Mouse (Mus musculus): ENCODE data around the gene Stard7. TPM values are rescaled to one million over a fixed set of nuclear protein-coding genes. Genes with fewer than 3 reads are reported as not detected.

The Stard7 gene
- polyA plus RNA-seq, 1 experiment from 2014 or later = 88.7 TPM

DNA sequence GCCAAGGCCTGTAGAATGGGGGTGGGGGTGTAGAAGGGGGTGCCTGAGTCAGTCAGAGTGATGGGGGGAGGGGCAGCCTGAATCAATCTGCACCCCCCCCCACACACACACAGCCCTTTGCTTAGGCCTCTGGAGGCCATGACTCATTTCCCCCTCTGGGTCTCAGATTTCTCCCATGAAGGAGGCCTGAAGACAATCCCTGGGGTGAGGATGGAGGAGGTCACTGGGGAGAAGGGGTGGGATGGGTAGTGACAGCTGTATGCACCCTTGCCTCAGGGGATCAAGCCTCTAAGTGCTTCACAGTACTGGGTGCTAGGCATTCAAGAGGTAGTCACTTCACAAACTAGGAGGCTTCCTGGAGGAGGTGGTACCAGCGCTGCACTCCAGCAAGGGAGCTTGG lies 53.6 kb downstream of the Stard7 start:
- no peaks in the 10 kb centered on the region for H3K36me3 ChIP-seq (ENCODE audit: insufficient read depth)
- no peak overlapping the region for H3K27ac ChIP-seq (ENCODE audit: low read depth)
- H3K27me3 ChIP-seq (ENCODE audit: insufficient read depth, low read length) = no peaks in the 10 kb centered on the region
- H3K4me3 ChIP-seq (ENCODE audit: low read depth, low read length) = no peak overlapping the region
- H3K9ac ChIP-seq = no peak overlapping the region
- no peak for TF ChIP-seq CTCF (IDR thresholded peaks at IDR 0.05; ENCODE audit: low read depth)
- ATAC-seq (ENCODE audit: insufficient read depth) (no peak), DNase-seq (no peak)
- no peak overlapping the region for H3K4me2 ChIP-seq
- no peaks in the 10 kb centered on the region for H3K4me1 ChIP-seq (ENCODE audit: insufficient read depth)
- H3K9me3 ChIP-seq (ENCODE audit: low read depth, low read length) = no peaks in the 10 kb centered on the region
- WGBS = 86% methylated on average over 1 of the region's 1 CpGs

DNA sequence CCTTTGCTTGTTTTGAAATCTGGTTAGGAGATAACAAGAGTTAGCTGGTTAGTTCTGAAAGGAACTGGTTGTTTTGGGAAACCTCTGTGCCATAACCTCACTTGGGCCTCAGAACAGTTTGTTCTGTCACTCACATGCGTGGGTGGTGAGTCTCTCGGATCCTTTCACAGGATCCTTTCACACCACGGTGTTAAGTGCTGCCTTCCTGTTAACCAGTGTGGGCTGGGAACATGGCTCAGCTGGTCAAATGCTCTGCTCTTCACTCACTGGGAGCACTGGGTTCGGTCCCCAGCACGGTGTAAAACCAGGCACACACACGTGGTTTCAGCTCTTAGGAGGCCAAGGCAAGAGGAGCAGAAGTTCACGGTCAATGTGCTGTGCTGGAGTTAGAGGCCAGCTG lies 54.4 kb downstream of the Stard7 start:
- no peaks in the 10 kb centered on the region for H3K9me3 ChIP-seq (ENCODE audit: low read depth, low read length)
- H3K36me3 ChIP-seq (ENCODE audit: insufficient read depth) = no peaks in the 10 kb centered on the region
- no peaks in the 10 kb centered on the region for H3K27me3 ChIP-seq (ENCODE audit: insufficient read depth, low read length)
- no peak overlapping the region for H3K9ac ChIP-seq
- DNase-seq (no peak), ATAC-seq (ENCODE audit: insufficient read depth) (no peak)
- H3K4me2 ChIP-seq = no peak overlapping the region
- no peak for TF ChIP-seq CTCF (IDR thresholded peaks at IDR 0.05; ENCODE audit: low read depth)
- H3K4me3 ChIP-seq (ENCODE audit: low read depth, low read length) = no peak overlapping the region
- H3K27ac ChIP-seq (ENCODE audit: low read depth) = no peak overlapping the region
- H3K4me1 ChIP-seq (ENCODE audit: insufficient read depth) = no peaks in the 10 kb centered on the region
- 43% methylated on average over 7 of the region's 7 CpGs for WGBS

DNA sequence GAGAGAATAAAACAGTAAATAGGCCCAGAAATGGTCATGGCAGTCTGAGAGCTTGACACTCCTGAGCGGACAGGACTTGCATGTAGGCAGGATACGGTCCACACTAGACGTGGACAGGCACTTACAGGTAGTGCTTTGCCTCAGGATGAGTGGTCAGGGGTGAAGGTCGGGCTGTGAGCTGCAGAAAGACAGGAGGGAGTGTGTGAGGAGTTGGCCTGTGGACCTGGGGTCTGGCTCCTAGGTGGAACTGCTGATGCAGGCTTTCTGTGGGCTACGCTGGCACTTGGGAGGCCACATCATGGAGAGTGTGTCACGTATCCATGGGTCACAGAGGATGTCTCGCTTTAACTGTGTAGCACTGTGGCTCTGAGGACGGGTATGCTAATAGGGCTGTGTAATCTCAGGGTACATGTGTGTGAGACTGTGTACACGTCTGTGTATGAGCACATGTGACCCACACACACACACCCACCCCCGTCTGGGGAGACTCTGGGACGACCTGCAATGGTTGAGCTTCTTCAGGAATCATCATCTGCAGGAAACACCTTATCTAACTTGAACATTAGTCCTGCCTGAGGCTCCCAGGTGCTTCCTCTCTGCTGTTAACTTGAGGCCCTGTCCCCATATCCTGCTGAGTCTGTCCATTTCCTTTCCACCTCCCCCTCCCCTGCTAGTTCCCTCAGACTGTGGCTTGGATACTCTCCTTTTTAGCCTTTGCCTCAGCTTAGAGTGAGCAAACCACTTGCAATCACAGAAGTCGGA lies 58.3 kb downstream of the Stard7 start:
- no peak overlapping the region; the same call in 1 of the 2 replicates for H3K9ac ChIP-seq
- H3K4me2 ChIP-seq = no peak overlapping the region
- DNase-seq (peak; percentile 51), ATAC-seq (ENCODE audit: insufficient read depth) (peak; percentile 80; the same call in 1 of the 2 replicates)
- H3K27me3 ChIP-seq (ENCODE audit: insufficient read depth, low read length) = no peaks in the 10 kb centered on the region
- H3K27ac ChIP-seq (ENCODE audit: low read depth) = peak overlapping the region; percentile 69
- no peak overlapping the region for H3K4me3 ChIP-seq (ENCODE audit: low read depth, low read length)
- H3K9me3 ChIP-seq (ENCODE audit: low read depth, low read length) = no peaks in the 10 kb centered on the region
- H3K4me1 ChIP-seq (ENCODE audit: insufficient read depth) = no peaks in the 10 kb centered on the region
- WGBS = 57% methylated on average over 12 of the region's 12 CpGs
- H3K36me3 ChIP-seq (ENCODE audit: insufficient read depth) = no peaks in the 10 kb centered on the region
- TF ChIP-seq CTCF (IDR thresholded peaks at IDR 0.05; ENCODE audit: low read depth) = no peak

GRCm38 (mm10) chr2:127332807-127333570 lies 63.0 kb downstream of the Stard7 start:
- WGBS = 69% methylated on average over 14 of the region's 14 CpGs
- TF ChIP-seq CTCF (IDR thresholded peaks at IDR 0.05; ENCODE audit: low read depth) = no peak

DNA sequence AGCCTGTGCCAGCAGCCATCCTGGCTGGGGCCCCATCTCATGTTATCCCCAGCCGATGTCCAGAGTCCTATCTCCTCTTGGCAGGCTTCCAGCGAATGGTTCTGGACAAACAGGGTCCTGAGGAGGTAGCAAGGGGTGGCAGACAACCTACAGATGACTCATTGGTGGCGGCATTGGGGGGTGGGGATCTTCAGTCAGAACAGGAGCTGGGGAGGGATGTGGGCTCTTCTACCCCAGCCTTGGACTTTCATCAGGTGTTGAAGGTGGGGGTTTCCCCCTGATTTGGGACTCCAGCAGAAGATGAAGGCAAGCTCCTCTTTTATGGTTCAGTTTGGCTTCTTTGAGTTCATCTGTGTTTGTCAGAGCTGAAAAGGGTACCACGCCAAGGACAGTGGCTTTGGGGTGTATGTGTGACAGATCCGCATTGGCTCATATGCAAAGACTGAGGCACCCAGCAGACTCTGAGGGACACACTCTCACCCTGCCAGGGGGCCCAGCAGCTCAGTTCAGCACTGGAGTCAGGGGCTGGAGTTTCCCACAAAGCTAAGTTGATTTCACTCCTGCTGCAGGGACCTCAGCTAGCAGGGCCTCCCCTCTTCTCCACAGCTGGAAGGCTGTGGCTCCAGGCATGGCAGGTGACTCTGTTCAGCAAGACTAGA lies 64.1 kb downstream of the Stard7 start:
- Histone ChIP-seq H3K9ac (no peak overlapping the region), H3K4me3 (ENCODE audit: low read depth, low read length) (no peak overlapping the region), H3K4me2 (no peak overlapping the region), H3K36me3 (ENCODE audit: insufficient read depth) (0 out of 2 replicates have a peak, but pooled peaks cover 2% of the 10 kb centered on the region), H3K4me1 (ENCODE audit: insufficient read depth) (no peaks in the 10 kb centered on the region), H3K9me3 (ENCODE audit: low read depth, low read length) (no peaks in the 10 kb centered on the region), H3K27me3 (ENCODE audit: insufficient read depth, low read length) (peaks cover 20% of the 10 kb centered on the region), H3K27ac (ENCODE audit: low read depth) (no peak overlapping the region)
- ATAC-seq (ENCODE audit: insufficient read depth) = no peak
- TF ChIP-seq CTCF (IDR thresholded peaks at IDR 0.05; ENCODE audit: low read depth) = no peak
- peak; percentile 17 for DNase-seq
- WGBS = 58% methylated on average over 5 of the region's 5 CpGs

More at GRCm38 (mm10) chr2:127332807-127333570, 63.0 kb downstream of the Stard7 start:
- Histone ChIP-seq H3K9ac (no peak overlapping the region), H3K36me3 (ENCODE audit: insufficient read depth) (0 out of 2 replicates have a peak, but pooled peaks cover 2% of the 10 kb centered on the region), H3K4me3 (ENCODE audit: low read depth, low read length) (no peak overlapping the region), H3K27ac (ENCODE audit: low read depth) (no peak overlapping the region), H3K4me1 (ENCODE audit: insufficient read depth) (no peaks in the 10 kb centered on the region), H3K9me3 (ENCODE audit: low read depth, low read length) (no peaks in the 10 kb centered on the region), H3K4me2 (no peak overlapping the region), H3K27me3 (ENCODE audit: insufficient read depth, low read length) (peaks cover 20% of the 10 kb centered on the region)
- ATAC-seq (ENCODE audit: insufficient read depth) = no peak
- DNase-seq = no peak

DNA sequence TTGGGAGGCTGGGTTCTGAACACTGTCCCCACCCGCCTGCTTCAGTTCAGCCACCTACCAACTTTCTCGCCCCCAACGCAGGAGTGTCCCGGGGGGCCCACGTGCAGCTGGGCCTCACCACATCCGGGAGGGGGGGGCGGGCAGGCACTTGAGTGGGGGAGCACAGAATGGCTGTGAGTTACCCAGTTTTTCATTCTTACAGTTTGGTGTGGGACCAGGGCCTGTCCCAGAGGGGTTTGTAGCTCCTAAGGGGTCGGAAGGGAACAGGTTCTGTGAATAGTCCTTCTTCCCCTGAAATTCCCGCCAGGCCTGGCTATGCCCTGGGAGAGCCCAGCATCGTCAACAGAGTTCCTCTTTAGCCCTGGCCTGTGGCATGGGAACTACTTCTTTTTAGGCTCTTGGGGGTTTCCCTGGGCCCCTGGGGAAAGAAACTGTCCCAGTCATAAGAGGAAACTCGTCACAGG lies 65.1 kb downstream of the Stard7 start:
- no peaks in the 10 kb centered on the region for H3K4me1 ChIP-seq (ENCODE audit: insufficient read depth)
- H3K36me3 ChIP-seq (ENCODE audit: insufficient read depth) = 0 out of 2 replicates have a peak, but pooled peaks cover 2% of the 10 kb centered on the region
- peak overlapping the region; percentile 92; the same call in 1 of the 2 replicates for H3K4me2 ChIP-seq
- H3K4me3 ChIP-seq (ENCODE audit: low read depth, low read length) = no peak overlapping the region
- H3K9me3 ChIP-seq (ENCODE audit: low read depth, low read length) = no peaks in the 10 kb centered on the region
- 51% methylated on average over 11 of the region's 11 CpGs for WGBS
- no peak overlapping the region for H3K9ac ChIP-seq
- no peak for ATAC-seq (ENCODE audit: insufficient read depth)
- peaks cover 20% of the 10 kb centered on the region for H3K27me3 ChIP-seq (ENCODE audit: insufficient read depth, low read length)
- TF ChIP-seq CTCF (IDR thresholded peaks at IDR 0.05; ENCODE audit: low read depth) = no peak
- no peak for DNase-seq
- H3K27ac ChIP-seq (ENCODE audit: low read depth) = no peak overlapping the region
